Mouse (Mus musculus): Measurements from ENCODE around the gene 4930415L06Rik. TPM values are rescaled to one million over a fixed set of nuclear protein-coding genes. Genes with fewer than 3 reads are reported as not detected.

4930415L06Rik gene
- not detected in 2 replicates for total RNA-seq (2023)

DNA sequence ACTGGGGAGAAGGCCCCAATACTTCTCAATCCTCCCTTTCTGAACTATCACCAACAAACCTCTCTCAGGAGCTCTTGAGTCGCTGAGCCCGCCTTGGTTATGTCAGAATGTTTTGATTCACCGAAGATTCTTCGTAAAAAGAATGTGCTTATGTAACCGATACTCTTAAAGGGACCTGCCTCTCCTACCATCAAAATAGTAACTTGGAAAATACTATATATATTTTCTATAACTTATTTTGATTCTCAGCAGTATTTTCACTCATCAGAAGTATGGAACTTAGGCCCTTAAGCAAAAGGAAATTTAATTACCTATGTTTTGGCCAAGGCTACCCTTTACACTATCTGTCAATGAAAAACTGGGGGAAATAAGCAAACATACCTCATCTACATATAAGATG lies at the start of gene 4930415L06Rik:
TSS of gene 4930415L06Rik (minus strand) at position 101 of the 400 bp plus-strand sequence.

Other genes with a start within 250 kb of the 4930415L06Rik start
- not detected in 2 replicates for gene 4932429P05Rik, start 180.6 kb downstream of the 4930415L06Rik start, total RNA-seq (2023)